Mouse (Mus musculus) heart, embryonic 11.5 days (tissue): ENCODE results near the gene Bach2. TPM values are rescaled to one million over a fixed set of nuclear protein-coding genes. Genes with fewer than 3 reads are reported as not detected.

Experiments used
- ATAC-seq: fragments of 200-750 bp; cut with Nextera tagmentation; replicated peaks from 2 replicates; pipeline ENCODE4 v1.8.0; 2017; ENCODE audit warnings: moderate library complexity; ENCODE audit not compliant: insufficient number of reproducible peaks, low FRiP score, low TSS enrichment
- H3K27ac ChIP-seq: fragments of 300-500 bp; sonication (generic); 2 replicates; pipeline ENCODE4 v1.5.1; 2014; ENCODE audit warnings: mild to moderate bottlenecking, low read depth, low read length
- H3K27me3 ChIP-seq: fragments of 300-500 bp; sonication (generic); 2 replicates; pipeline ENCODE4 v1.6.1; 2014; ENCODE audit warnings: mild to moderate bottlenecking, low read length, mixed read lengths; ENCODE audit not compliant: control insufficient read depth, insufficient read depth
- H3K36me3 ChIP-seq: fragments of 300-500 bp; sonication (generic); 2 replicates; pipeline ENCODE4 v1.6.1; 2014; ENCODE audit warnings: mild to moderate bottlenecking, low read length, moderate library complexity, mixed read lengths; ENCODE audit not compliant: control insufficient read depth, insufficient read depth
- H3K4me1 ChIP-seq: fragments of 300-500 bp; sonication (generic); 2 replicates; pipeline ENCODE4 v1.6.1; 2014; ENCODE audit warnings: low read length; ENCODE audit not compliant: control insufficient read depth, insufficient read depth
- H3K4me2 ChIP-seq: fragments of 300-500 bp; sonication (generic); 2 replicates; pipeline ENCODE4 v1.6.1; 2014; ENCODE audit warnings: mild to moderate bottlenecking, moderate library complexity
- H3K4me3 ChIP-seq: fragments of 300-500 bp; sonication (generic); 2 replicates; pipeline ENCODE4 v1.5.1; 2014; ENCODE audit warnings: low read depth, low read length
- H3K9ac ChIP-seq: fragments of 300-500 bp; sonication (generic); 2 replicates; pipeline ENCODE4 v1.6.1; 2014; ENCODE audit warnings: mild to moderate bottlenecking, low read depth, low read length, moderate library complexity
- H3K9me3 ChIP-seq: fragments of 300-500 bp; sonication (generic); replicated peaks from 2 replicates; pipeline ENCODE4 v1.6.1; 2016; ENCODE audit warnings: low read length; ENCODE audit not compliant: control insufficient read depth
- WGBS: fragments of 180-500 bp; shearing (Covaris S2); extraction: QIAGEN DNeasy Blood & Tissue Kit; methylation state at CpG from one replicate; pipeline ENCODE4 v1.1.7; 2014; ENCODE audit not compliant: insufficient replicate concordance; 5-methylcytosine and 5-hydroxymethylcytosine counted together
- polyA plus RNA-seq: library from polyadenylated mRNA; unstranded; fragments of >200 nt; fragmentation: Nextera tagmentation; extraction: Ambion mirVana; gene quantifications from 2 replicates; pipeline ENCODE4 v1.2.1, GENCODE M21; 2014

Bach2 gene
- polyA plus RNA-seq, 1 experiment from 2014 or later = 8.0 TPM

GRCm38 (mm10) chr4:32489186-32489585 is 250.6 kb downstream of the Bach2 start:
- no peak overlapping the region for H3K4me3 ChIP-seq
- no peak overlapping the region for H3K4me2 ChIP-seq
- H3K36me3 ChIP-seq = no peaks in the 10 kb centered on the region
- H3K9ac ChIP-seq = no peak overlapping the region
- 94% methylated on average over 1 of the region's 1 CpGs for WGBS
- no peaks in the 10 kb centered on the region for H3K9me3 ChIP-seq
- no peaks in the 10 kb centered on the region for H3K27me3 ChIP-seq
- no peak for ATAC-seq
- peaks cover 21% of the 10 kb centered on the region for H3K4me1 ChIP-seq
- H3K27ac ChIP-seq = no peak overlapping the region

- H3K27ac ChIP-seq = no peak overlapping the region
- H3K9ac ChIP-seq = no peak overlapping the region
- no peak overlapping the region for H3K4me2 ChIP-seq
- H3K4me3 ChIP-seq = no peak overlapping the region
- WGBS = 63% methylated on average over 8 of the region's 8 CpGs
- no peaks in the 10 kb centered on the region for H3K27me3 ChIP-seq
- peaks cover 21% of the 10 kb centered on the region for H3K4me1 ChIP-seq
- no peaks in the 10 kb centered on the region for H3K36me3 ChIP-seq
- ATAC-seq = no peak
- H3K9me3 ChIP-seq = no peaks in the 10 kb centered on the region
Measured at GRCm38 (mm10) chr4:32491176-32491575, 252.6 kb downstream of the Bach2 start.

- H3K4me2 ChIP-seq = no peak overlapping the region
- no peaks in the 10 kb centered on the region for H3K9me3 ChIP-seq
- H3K4me3 ChIP-seq = no peak overlapping the region
- H3K27me3 ChIP-seq = no peaks in the 10 kb centered on the region
- H3K4me1 ChIP-seq = peaks cover 7% of the 10 kb centered on the region
- H3K36me3 ChIP-seq = no peaks in the 10 kb centered on the region
- no peak for ATAC-seq
- WGBS = 79% methylated on average over 7 of the region's 7 CpGs
- no peak overlapping the region for H3K27ac ChIP-seq
- no peak overlapping the region for H3K9ac ChIP-seq
Measured at GRCm38 (mm10) chr4:32492834-32493233, 254.2 kb downstream of the Bach2 start.

GRCm38 (mm10) chr4:32501780-32502179 is 263.2 kb downstream of the Bach2 start:
- Histone ChIP-seq H3K9ac (no peak overlapping the region), H3K27me3 (no peaks in the 10 kb centered on the region), H3K27ac (no peak overlapping the region), H3K36me3 (no peaks in the 10 kb centered on the region), H3K4me1 (peaks cover 2% of the 10 kb centered on the region), H3K4me2 (no peak overlapping the region), H3K9me3 (no peaks in the 10 kb centered on the region), H3K4me3 (no peak overlapping the region)
- no peak for ATAC-seq
- WGBS = 85% methylated on average over 8 of the region's 8 CpGs

DNA sequence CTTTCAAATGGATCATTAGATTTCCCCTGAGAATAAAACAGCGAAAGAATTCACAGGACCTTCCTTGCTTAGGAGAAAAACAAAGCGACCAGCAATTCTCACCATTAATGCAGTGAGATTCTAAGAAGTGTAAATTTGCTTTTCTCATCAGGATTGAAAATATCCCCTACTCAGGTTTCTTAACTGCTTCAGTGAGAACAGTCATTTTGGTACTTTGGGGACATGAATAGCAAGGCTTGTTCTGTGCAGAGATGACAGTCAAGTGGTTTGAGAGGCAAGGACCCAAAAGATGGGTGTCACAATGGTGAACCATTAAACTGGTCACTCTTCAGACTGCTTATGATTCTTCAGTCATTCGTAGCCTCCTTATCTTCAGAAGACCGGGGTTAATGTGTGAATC is 263.6 kb downstream of the Bach2 start:
- no peak overlapping the region for H3K27ac ChIP-seq
- WGBS = 77% methylated on average over 4 of the region's 4 CpGs
- no peak overlapping the region for H3K9ac ChIP-seq
- ATAC-seq = no peak
- no peak overlapping the region for H3K4me3 ChIP-seq
- H3K4me1 ChIP-seq = peaks cover 6% of the 10 kb centered on the region
- H3K27me3 ChIP-seq = no peaks in the 10 kb centered on the region
- no peaks in the 10 kb centered on the region for H3K36me3 ChIP-seq
- no peaks in the 10 kb centered on the region for H3K9me3 ChIP-seq
- no peak overlapping the region for H3K4me2 ChIP-seq

DNA sequence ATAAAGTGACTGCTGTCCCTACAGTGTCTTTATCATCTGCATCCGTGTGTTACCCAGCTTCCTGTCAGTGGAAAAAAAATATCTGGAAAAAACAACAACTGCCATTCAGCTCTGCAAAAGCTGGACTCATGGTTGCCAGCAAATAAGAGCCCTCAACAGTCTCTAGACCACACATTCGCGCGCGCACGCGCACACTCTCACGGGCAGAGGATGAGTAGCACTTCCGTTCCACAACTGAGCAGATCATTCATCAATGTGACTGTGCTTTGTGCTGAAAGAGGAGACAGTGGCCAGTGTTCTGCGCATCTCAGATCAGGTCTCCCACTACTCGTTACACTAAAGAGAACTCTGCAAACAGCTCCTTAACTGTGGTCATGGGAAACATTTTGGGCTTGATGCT is 265.6 kb downstream of the Bach2 start:
- Histone ChIP-seq H3K27me3 (no peaks in the 10 kb centered on the region), H3K4me1 (peaks cover 17% of the 10 kb centered on the region), H3K4me3 (no peak overlapping the region), H3K27ac (no peak overlapping the region), H3K36me3 (no peaks in the 10 kb centered on the region), H3K4me2 (no peak overlapping the region; the same call in 1 of the 2 replicates), H3K9ac (no peak overlapping the region), H3K9me3 (no peaks in the 10 kb centered on the region)
- no peak for ATAC-seq
- 73% methylated on average over 11 of the region's 11 CpGs for WGBS

DNA sequence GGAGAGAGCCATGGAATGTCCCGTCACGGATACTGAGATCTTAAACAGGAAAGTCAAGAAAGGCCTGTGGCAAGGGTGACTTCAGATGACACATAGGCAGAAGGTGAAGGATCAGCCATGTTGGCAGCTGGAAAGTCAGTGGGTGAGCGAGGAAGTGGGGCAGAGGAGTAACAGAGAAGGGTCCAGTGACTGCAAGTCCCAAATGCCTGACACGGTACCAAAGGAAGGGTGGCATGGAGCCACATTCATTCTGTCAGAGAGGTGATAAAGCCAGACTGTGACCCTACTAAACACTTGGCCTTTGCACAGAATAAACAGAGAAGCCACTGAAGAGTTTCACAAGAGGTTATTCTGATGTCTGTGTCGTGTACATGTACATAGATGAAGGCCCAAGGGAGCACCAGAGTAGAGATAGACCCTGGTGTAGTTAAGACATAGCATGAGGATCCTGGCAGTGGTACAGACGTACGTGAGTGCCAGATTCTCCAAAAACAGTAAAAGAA is 267.8 kb downstream of the Bach2 start:
- no peak overlapping the region for H3K4me3 ChIP-seq
- WGBS = 75% methylated on average over 7 of the region's 7 CpGs
- ATAC-seq = no peak
- H3K27ac ChIP-seq = peak overlapping the region; percentile 16
- peaks cover 23% of the 10 kb centered on the region for H3K4me1 ChIP-seq
- no peak overlapping the region for H3K9ac ChIP-seq
- H3K36me3 ChIP-seq = no peaks in the 10 kb centered on the region
- H3K4me2 ChIP-seq = no peak overlapping the region
- H3K27me3 ChIP-seq = no peaks in the 10 kb centered on the region
- H3K9me3 ChIP-seq = no peaks in the 10 kb centered on the region

DNA sequence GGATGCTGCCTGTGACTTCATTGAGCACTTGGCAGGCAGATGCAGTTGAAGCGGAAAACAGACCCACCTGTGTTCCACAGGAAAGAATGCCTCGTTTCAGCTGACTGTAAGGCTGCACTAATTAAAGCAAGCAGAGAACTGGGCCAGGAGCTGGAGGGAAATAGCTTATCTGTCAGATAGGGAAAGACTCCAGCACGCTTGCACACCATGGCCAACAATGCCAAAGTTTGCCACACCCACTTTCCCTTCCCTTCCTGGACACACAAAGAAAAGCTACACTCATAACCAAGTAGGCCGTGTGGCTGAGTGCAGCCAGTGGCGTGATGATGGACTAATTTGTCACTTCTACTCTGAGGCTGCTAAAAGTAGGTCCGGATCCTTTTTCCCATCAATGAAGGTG is 268.4 kb downstream of the Bach2 start:
- no peak overlapping the region for H3K4me2 ChIP-seq

GRCm38 (mm10) chr4:32508572-32508971 is 270.0 kb downstream of the Bach2 start:
- H3K9ac ChIP-seq = no peak overlapping the region
- WGBS = 78% methylated on average over 2 of the region's 2 CpGs
- no peak for ATAC-seq
- H3K4me1 ChIP-seq = peaks cover 23% of the 10 kb centered on the region
- no peaks in the 10 kb centered on the region for H3K27me3 ChIP-seq
- H3K4me2 ChIP-seq = no peak overlapping the region
- H3K27ac ChIP-seq = peak overlapping the region; percentile 72
- no peak overlapping the region for H3K4me3 ChIP-seq
- no peaks in the 10 kb centered on the region for H3K9me3 ChIP-seq
- H3K36me3 ChIP-seq = no peaks in the 10 kb centered on the region

More for the DNA sequence above, 268.4 kb downstream of the Bach2 start:
- H3K27me3 ChIP-seq = no peaks in the 10 kb centered on the region
- peaks cover 23% of the 10 kb centered on the region for H3K4me1 ChIP-seq
- H3K27ac ChIP-seq = peak overlapping the region; percentile 16; the same call in 1 of the 2 replicates
- no peaks in the 10 kb centered on the region for H3K36me3 ChIP-seq
- no peak overlapping the region for H3K9ac ChIP-seq
- 52% methylated on average over 6 of the region's 6 CpGs for WGBS
- no peak overlapping the region for H3K4me3 ChIP-seq
- H3K9me3 ChIP-seq = no peaks in the 10 kb centered on the region
- peak; percentile 64 for ATAC-seq
